Comparison of ENCODE assay signal across 8 mouse cellular contexts in the genomic region with DNA sequence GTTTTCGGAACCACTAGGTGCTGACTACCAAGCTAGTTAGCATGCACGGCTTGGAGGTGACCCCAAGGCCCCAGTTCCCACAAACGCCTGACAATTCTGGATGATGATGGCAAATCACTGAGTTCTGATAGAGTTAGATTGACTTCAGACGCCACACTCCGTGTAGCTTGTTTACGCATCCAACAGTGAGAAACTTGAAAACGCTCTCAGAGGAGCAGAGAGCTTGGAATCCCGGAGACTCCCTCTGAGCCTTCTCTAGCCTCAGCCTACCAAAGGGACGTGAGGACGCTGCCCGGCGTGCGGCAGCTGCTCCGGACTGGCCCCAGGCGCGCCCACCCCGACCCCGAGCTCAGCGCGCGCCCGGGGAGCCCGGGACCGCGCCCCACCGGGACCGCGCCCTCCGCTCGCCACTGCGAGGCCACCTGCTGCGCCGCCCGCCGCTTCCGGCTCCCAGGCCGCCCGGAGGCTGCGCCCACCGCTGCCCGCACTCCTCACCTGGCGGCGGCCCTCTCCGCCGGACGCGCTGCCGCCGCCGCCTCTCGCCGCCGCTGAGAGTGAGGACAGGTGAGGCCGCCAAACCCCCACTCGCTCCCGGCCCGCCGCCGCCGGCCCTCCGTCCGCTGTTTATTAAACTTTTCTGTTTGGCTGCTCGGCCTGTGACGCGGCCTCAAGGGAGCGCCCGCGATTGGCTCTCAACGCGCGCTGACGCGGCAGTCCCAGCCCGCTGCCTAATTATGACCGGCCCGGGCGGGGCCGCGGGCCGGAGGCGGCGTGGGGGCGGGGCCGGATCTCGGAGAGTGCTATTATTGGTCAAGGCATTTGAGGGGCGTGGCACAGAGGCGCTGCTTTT. TPM values are rescaled to one million over a fixed set of nuclear protein-coding genes. Genes with fewer than 3 reads are reported as not detected.
DNase-seq lines count a peak whose midpoint lies in the region; ATAC-seq and TF ChIP-seq lines count a peak whose summit lies in the region.

A gene (minus strand): TSS at position 709 of the 850 bp plus-strand sequence.

- H3K4me2 ChIP-seq in forebrain, embryonic 16.5 days (ENCODE audit: low read length): peak within 1 kb of the TSS; percentile 97
- peak within 1 kb of the TSS; percentile 83 for H3K4me2 ChIP-seq in lung, embryonic 14.5 days

- H3K4me1 ChIP-seq in ES-E14 (ENCODE audit: control insufficient read depth in 2 of 2, insufficient read depth in 2 of 2, low read length in 2 of 2, poor library complexity in 1 of 2): peaks cover 0 to 2% of the 10 kb centered on the region in 2 experiments; a peak in 1 of 4 replicates
- H3K4me1 ChIP-seq in forebrain, embryonic 16.5 days (replicated peaks; ENCODE audit: control insufficient read depth, insufficient read depth, low read length): peaks cover 6% of the 10 kb centered on the region; the same call in 1 of the 2 replicates
- 0 out of 2 replicates have a peak, but pooled peaks cover 4% of the 10 kb centered on the region for H3K4me1 ChIP-seq in lung, embryonic 14.5 days (ENCODE audit: insufficient read depth)
- peaks cover 3% of the 10 kb centered on the region for H3K4me1 ChIP-seq in olfactory bulb, adult 2 months (ENCODE audit: control insufficient read depth, insufficient read depth, low read length)
- peaks cover 9% of the 10 kb centered on the region for H3K4me1 ChIP-seq in thymus, adult 2 months (replicated peaks; ENCODE audit: control insufficient read depth, insufficient read depth, low read length)

- H3K27me3 ChIP-seq in forebrain, embryonic 16.5 days (replicated peaks; ENCODE audit: control insufficient read depth, insufficient read depth, low read length): no peaks in the 10 kb centered on the region
- no peaks in the 10 kb centered on the region for H3K27me3 ChIP-seq in lung, embryonic 14.5 days (ENCODE audit: insufficient read depth, low read length)
- no peaks in the 10 kb centered on the region for H3K27me3 ChIP-seq in thymus, adult 2 months (ENCODE audit: control insufficient read depth, insufficient read depth, low read length)

- intact Hi-C loops in heart, postnatal 36 days (cut with DNase I): loop anchor here (1.0 to 2.0 kb wide), 2 partner anchors 10 to 83 kb away; a partner anchor contains a TSS

- peak; percentile 99 for ATAC-seq in forebrain, embryonic 16.5 days
- peak; percentile 98 for ATAC-seq in lung, embryonic 14.5 days (ENCODE audit: insufficient read depth)

- H3K36me3 ChIP-seq in ES-E14 (ENCODE audit: control insufficient read depth, insufficient read depth, low read length, poor library complexity, severe bottlenecking): no peaks in the 10 kb centered on the region
- no peaks in the 10 kb centered on the region for H3K36me3 ChIP-seq in forebrain, embryonic 16.5 days (ENCODE audit: control insufficient read depth, insufficient read depth)
- no peaks in the 10 kb centered on the region for H3K36me3 ChIP-seq in lung, embryonic 14.5 days (ENCODE audit: insufficient read depth)
- no peaks in the 10 kb centered on the region for H3K36me3 ChIP-seq in thymus, adult 2 months (ENCODE audit: control insufficient read depth, insufficient read depth, low read length)

- TF ChIP-seq CTCF in layer of hippocampus, adult 2 months (conservative IDR thresholded peaks at IDR 0.05): no peak; the same call in 1 of the 2 replicates
- no peak for TF ChIP-seq CTCF in lung, embryonic 14.5 days (IDR thresholded peaks at IDR 0.05; ENCODE audit: low read depth)
- TF ChIP-seq CTCF in olfactory bulb, adult 2 months (IDR thresholded peaks at IDR 0.05; ENCODE audit: insufficient read depth, low read depth, low read length): no peak
- TF ChIP-seq CTCF in thymus, adult 2 months (IDR thresholded peaks at IDR 0.05; ENCODE audit: borderline replicate concordance, control insufficient read depth, extremely low read depth, insufficient read depth, low read length, poor library complexity): peak; percentile 57; the same call in 1 of the 2 replicates

- peak within 1 kb of the TSS; percentile 90 for H3K27ac ChIP-seq in ES-E14 (ENCODE audit: insufficient read depth, low read depth, low read length, poor library complexity, severe bottlenecking)
- peak within 1 kb of the TSS; percentile 65 for H3K27ac ChIP-seq in forebrain, embryonic 16.5 days (ENCODE audit: low read length)
- peak within 1 kb of the TSS; percentile 77 for H3K27ac ChIP-seq in layer of hippocampus, adult 2 months
- peak within 1 kb of the TSS; percentile 92 for H3K27ac ChIP-seq in lung, embryonic 14.5 days (ENCODE audit: low read depth)
- H3K27ac ChIP-seq in olfactory bulb, adult 2 months (ENCODE audit: insufficient read depth, low read depth, low read length): no peak within 1 kb of the TSS
- peak within 1 kb of the TSS; percentile 53 for H3K27ac ChIP-seq in thymus, adult 2 months (ENCODE audit: control insufficient read depth, insufficient read depth, low read length)

- under 1% methylated on average over 74 of the region's 87 CpGs for WGBS in forebrain, embryonic 16.5 days
- WGBS in lung, embryonic 14.5 days: under 1% methylated on average over 86 of the region's 87 CpGs
- under 1% methylated on average over 70 of the region's 87 CpGs for WGBS in olfactory bulb, adult 2 months
- WGBS in thymus, adult 2 months: under 1% methylated on average over 83 of the region's 87 CpGs

- in situ Hi-C loops in ES-E14 (cut with MboI; ENCODE audit: low sequenced_read_pairs in 2 of 2, unreplicated experiment in 2 of 2): no loop called here

- TF ChIP-seq POLR2A in olfactory bulb, adult 2 months (IDR thresholded peaks at IDR 0.05; ENCODE audit: insufficient read depth, low read depth, low read length): 0 out of 2 replicates have a peak, but pooled peaks have one; percentile 15
- peak; percentile 59; the same call in 1 of the 2 replicates for TF ChIP-seq POLR2A in thymus, adult 2 months (IDR thresholded peaks at IDR 0.05; ENCODE audit: control insufficient read depth, extremely low read depth, insufficient read depth, low read length, poor library complexity)

- H3K9me3 ChIP-seq in ES-E14 (ENCODE audit: control insufficient read depth, insufficient read depth, low read depth, low read length): no peaks in the 10 kb centered on the region
- no peaks in the 10 kb centered on the region for H3K9me3 ChIP-seq in forebrain, embryonic 16.5 days (ENCODE audit: control insufficient read depth, low read length)
- no peaks in the 10 kb centered on the region for H3K9me3 ChIP-seq in lung, embryonic 14.5 days (ENCODE audit: low read depth, low read length)

- peak; percentile 93 for DNase-seq in ES-E14 (ENCODE audit: low read depth, low spot score)
- DNase-seq in cerebellum, adult 11-12 months: peak; percentile 99
- peak; percentile 98 for DNase-seq in heart, postnatal 36 days
- DNase-seq in layer of hippocampus, adult 2 months (ENCODE audit: low spot score in 2 of 2): peak; percentile 97 to 99
- DNase-seq in lung, embryonic 14.5 days: peak; percentile 99
- DNase-seq in thymus, adult 2 months: peak; percentile 93

- peak within 1 kb of the TSS; percentile 92 for H3K9ac ChIP-seq in ES-E14 (ENCODE audit: insufficient read depth, low read depth, low read length, poor library complexity, severe bottlenecking)
- H3K9ac ChIP-seq in forebrain, embryonic 16.5 days (replicated peaks; ENCODE audit: low read depth, low read length): peak within 1 kb of the TSS; percentile 64
- H3K9ac ChIP-seq in lung, embryonic 14.5 days: peak within 1 kb of the TSS; percentile 71

- H3K4me3 ChIP-seq in ES-E14 (ENCODE audit: insufficient read depth in 1 of 2, low read depth in 1 of 2, low read length in 2 of 2, poor library complexity in 1 of 2, severe bottlenecking in 1 of 2): peak within 1 kb of the TSS; percentile 74 to 98
- peak within 1 kb of the TSS; percentile 96 for H3K4me3 ChIP-seq in forebrain, embryonic 16.5 days (replicated peaks; ENCODE audit: low read length)
- H3K4me3 ChIP-seq in layer of hippocampus, adult 2 months: peak within 1 kb of the TSS; percentile 58
- peak within 1 kb of the TSS; percentile 76 for H3K4me3 ChIP-seq in lung, embryonic 14.5 days (ENCODE audit: low read depth, low read length)
- H3K4me3 ChIP-seq in olfactory bulb, adult 2 months (ENCODE audit: insufficient read depth, low read depth, low read length): peak within 1 kb of the TSS; percentile 80
- peak within 1 kb of the TSS; percentile 95 for H3K4me3 ChIP-seq in thymus, adult 2 months (ENCODE audit: control insufficient read depth, insufficient read depth, low read length)

TF ChIP-seq in ES-E14, 5 proteins besides CTCF, POLR2A, EP300 and RAD21:
- peak; percentile 52; the same call in 1 of the 2 replicates for TF ChIP-seq MAFK (IDR thresholded peaks at IDR 0.05; ENCODE audit: insufficient read depth, low read depth, low read length)
- no peak for TF ChIP-seq ZNF384 (IDR thresholded peaks at IDR 0.05; ENCODE audit: low read depth, low read length)
TF ChIP-seq in ES-E14: peak in this region for 1.

RNA-seq across cellular contexts. Expression of the gene that starts here (rescaled TPM):
- total RNA-seq in ES-E14 (2012; rRNA removed): 43.1 and 47.9 TPM in 2 replicates
- 195 and 198 TPM in 2 replicates for polyA plus RNA-seq in forebrain, embryonic 16.5 days (2015; fragmentation: Nextera tagmentation; extraction: Ambion mirVana)
- total RNA-seq in heart, postnatal 36 days (2021): 10 to 100 TPM; 82.9 to 91.1 TPM
- total RNA-seq in layer of hippocampus, adult 2 months (2021): 10 to 100 TPM; 70.1 to 77.2 TPM
- polyA plus RNA-seq in lung, embryonic 14.5 days (2014; fragmentation: Nextera tagmentation; extraction: Ambion mirVana): 148 and 160 TPM in 2 replicates
- polyA plus RNA-seq in olfactory bulb, adult 2 months (2012; ENCODE audit: insufficient read depth, insufficient read length, low replicate concordance, missing spikeins): not detected in 2 replicates
- polyA plus RNA-seq in thymus, adult 2 months (2012; rRNA removed): 74.5 and 96.2 TPM in 2 replicates
